Mouse (Mus musculus) bone marrow macrophage, adult 2 months (primary cell): ENCODE results near the gene Gm45021.

ENCODE experiments used
- CTCF ChIP-seq: IDR thresholded peaks from 2 replicates; pipeline ENCODE4 v1.5.1; 2012; ENCODE audit warnings: low read depth, mild to moderate bottlenecking, low read length, moderate library complexity
- POLR2A ChIP-seq: IDR thresholded peaks from 2 replicates; pipeline ENCODE4 v1.6.1; 2012; ENCODE audit warnings: mild to moderate bottlenecking, low read depth, low read length, borderline replicate concordance

DNA sequence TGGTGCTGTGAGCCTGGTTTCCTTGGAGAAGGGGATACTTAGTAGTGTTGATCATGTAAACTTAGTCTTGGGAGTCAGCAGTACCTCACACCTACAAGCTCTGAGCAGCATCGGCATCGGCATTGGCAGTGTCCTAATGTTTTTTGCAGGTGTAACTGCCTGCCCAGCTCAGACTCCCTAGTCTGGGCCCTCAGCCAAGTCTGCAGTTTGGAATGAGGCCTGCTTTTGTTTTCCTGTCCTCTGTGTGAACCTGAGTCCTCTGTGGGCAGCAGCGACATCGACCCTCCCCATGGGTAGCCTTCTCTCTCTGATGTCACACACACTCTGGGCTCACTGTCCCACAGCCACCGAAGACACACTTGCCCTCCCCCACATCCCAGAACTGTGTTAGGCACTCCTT is 23.1 kb upstream of the Gm45021 start:
- TF ChIP-seq CTCF, result no peak
- TF ChIP-seq POLR2A, result no peak
